Mouse (Mus musculus) bone marrow, adult 2 months (tissue): ENCODE measurements around the gene Hfe2.

Experiments
- CTCF ChIP-seq: fragments of 200-500 bp; IDR thresholded peaks from 2 replicates; pipeline ENCODE4 v1.5.1; 2011; ENCODE audit warnings: low read length, control low read depth; ENCODE audit not compliant: control insufficient read depth, insufficient read depth
- POLR2A ChIP-seq: fragments of 200-500 bp; IDR thresholded peaks from 2 replicates; pipeline ENCODE4 v1.6.1; 2011; ENCODE audit warnings: low read depth, mild to moderate bottlenecking, control low read depth, low read length, borderline replicate concordance; ENCODE audit not compliant: control insufficient read depth

DNA sequence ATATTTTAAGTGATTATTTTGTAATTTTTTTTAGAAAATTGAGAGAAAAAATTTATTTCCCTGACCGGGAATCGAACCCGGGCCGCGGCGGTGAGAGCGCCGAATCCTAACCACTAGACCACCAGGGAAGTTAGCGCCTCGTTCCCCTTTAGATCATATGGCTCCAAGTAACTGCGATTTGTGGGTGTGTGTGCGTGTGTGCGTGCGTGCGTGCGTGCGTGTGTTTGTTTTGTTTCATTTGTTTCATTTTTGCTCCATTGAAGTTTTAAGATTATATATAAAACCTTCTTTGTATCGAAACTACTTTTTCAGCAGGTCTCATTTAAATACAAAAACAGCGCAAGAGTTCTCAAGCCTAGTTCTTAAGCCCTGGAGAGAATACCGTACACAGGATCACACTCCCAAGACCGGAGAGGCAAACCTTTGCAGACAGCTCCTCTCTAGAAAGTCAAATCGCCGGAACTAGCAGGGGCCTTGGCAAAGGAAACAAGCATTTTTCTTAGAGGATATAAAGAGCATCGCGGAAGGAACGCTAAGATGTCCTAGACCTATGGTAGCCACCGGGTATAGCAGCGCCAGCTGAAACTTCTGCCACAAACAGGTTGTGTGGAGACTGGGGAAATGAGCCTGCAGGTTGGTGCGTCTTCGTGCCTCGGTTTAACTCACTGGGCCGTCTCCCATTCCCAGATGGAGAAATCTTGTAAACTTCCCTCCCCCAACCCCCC, 23.4 kb upstream of the Hfe2 start:
- TF ChIP-seq POLR2A (no peak), CTCF (no peak)
